Mouse (Mus musculus): ENCODE data around the gene Fgf12.

DNA sequence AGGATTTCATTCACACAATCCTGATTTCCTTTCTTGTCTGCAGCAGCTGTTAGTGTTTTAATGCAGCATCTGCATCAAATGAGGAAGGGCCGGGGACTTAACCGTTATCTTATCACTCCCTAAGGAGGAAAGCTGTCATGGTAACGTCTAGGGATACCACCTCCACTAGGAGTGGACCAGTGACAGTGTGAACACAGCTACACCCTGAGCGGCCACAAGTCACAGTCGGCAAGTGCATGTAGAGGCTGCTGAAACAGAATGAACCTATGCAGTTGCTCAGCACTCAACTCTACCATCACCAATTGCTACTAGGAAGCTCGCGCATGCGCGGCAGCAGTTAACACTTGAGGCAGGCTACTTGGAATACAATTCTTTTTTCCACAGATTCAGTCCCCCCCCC, 161.3 kb downstream of the Fgf12 start:
- TF ChIP-seq CTCF (IDR thresholded peaks at IDR 0.05; ENCODE audit: control insufficient read depth, insufficient read depth, insufficient read length) (no peak), MAX (IDR thresholded peaks at IDR 0.05) (no peak), MYOD1 (IDR thresholded peaks at IDR 0.05; ENCODE audit: control insufficient read depth, insufficient read length, low read depth) (no peak), USF1 (IDR thresholded peaks at IDR 0.05; ENCODE audit: low read depth) (no peak), MYOG (IDR thresholded peaks at IDR 0.05; ENCODE audit: control insufficient read depth, extremely low read depth, insufficient read length) (no peak), CEBPB (IDR thresholded peaks at IDR 0.05; ENCODE audit: low read depth) (no peak), FOSL1 (IDR thresholded peaks at IDR 0.05; ENCODE audit: insufficient read depth, low read length, poor library complexity, severe bottlenecking) (no peak)

Data from C2C12 (cell line).